Mouse (Mus musculus) liver, embryonic 11.5 days (tissue): ENCODE data around the gene Mroh2a. TPM values are rescaled to one million over a fixed set of nuclear protein-coding genes. Genes with fewer than 3 reads are reported as not detected.

Experiments
- ATAC-seq: fragments of 200-750 bp; cut with Nextera tagmentation; replicated peaks from 2 replicates; pipeline ENCODE4 v1.8.0; 2017; ENCODE audit warnings: moderate number of reproducible peaks, mild to moderate bottlenecking, moderate TSS enrichment, moderate library complexity; ENCODE audit not compliant: low FRiP score
- DNase-seq: peaks from one replicate; pipeline ENCODE4 v3.0.0-alpha.2; 2017; ENCODE audit warnings: low spot score
- H3K27ac ChIP-seq: fragments of 300-500 bp; sonication (generic); 2 replicates; pipeline ENCODE4 v1.5.1; 2014; ENCODE audit warnings: mild to moderate bottlenecking, low read depth, low read length, control low read depth
- H3K27me3 ChIP-seq: fragments of 300-500 bp; sonication (generic); replicated peaks from 2 replicates; pipeline ENCODE4 v1.6.1; 2014; ENCODE audit warnings: low read length, mixed read lengths; ENCODE audit not compliant: control insufficient read depth, insufficient read depth
- H3K36me3 ChIP-seq: fragments of 300-500 bp; sonication (generic); 2 replicates; pipeline ENCODE4 v1.6.1; 2014; ENCODE audit warnings: mild to moderate bottlenecking, low read length, moderate library complexity, mixed read lengths; ENCODE audit not compliant: control insufficient read depth, insufficient read depth
- H3K4me1 ChIP-seq: fragments of 300-500 bp; sonication (generic); replicated peaks from 2 replicates; pipeline ENCODE4 v1.6.1; 2014; ENCODE audit warnings: low read length, mixed read lengths; ENCODE audit not compliant: control insufficient read depth, insufficient read depth
- H3K4me2 ChIP-seq: fragments of 300-500 bp; sonication (generic); 2 replicates; pipeline ENCODE4 v1.6.1; 2014; ENCODE audit warnings: mild to moderate bottlenecking, control low read depth, moderate library complexity
- H3K4me3 ChIP-seq: fragments of 300-500 bp; sonication (generic); 2 replicates; pipeline ENCODE4 v1.5.1; 2014; ENCODE audit warnings: low read depth, low read length, control low read depth
- H3K9ac ChIP-seq: fragments of 300-500 bp; sonication (generic); 2 replicates; pipeline ENCODE4 v1.6.1; 2014; ENCODE audit warnings: low read depth, low read length, control low read depth
- H3K9me3 ChIP-seq: fragments of 300-500 bp; sonication (generic); 2 replicates; pipeline ENCODE4 v1.6.1; 2016; ENCODE audit warnings: low read length, inconsistent platforms, mixed read lengths; ENCODE audit not compliant: control insufficient read depth
- WGBS: fragments of 180-500 bp; shearing (Covaris S2); extraction: QIAGEN DNeasy Blood & Tissue Kit; methylation state at CpG from one replicate; pipeline ENCODE4 v1.1.7; 2014; 5-methylcytosine and 5-hydroxymethylcytosine counted together
- polyA plus RNA-seq: library from polyadenylated mRNA; unstranded; fragments of >200 nt; fragmentation: Nextera tagmentation; extraction: Ambion mirVana; gene quantifications from 2 replicates; pipeline ENCODE4 v1.2.1, GENCODE M21; 2014

Mroh2a gene
- polyA plus RNA-seq, 1 experiment from 2014 or later = 1.5 TPM

DNA sequence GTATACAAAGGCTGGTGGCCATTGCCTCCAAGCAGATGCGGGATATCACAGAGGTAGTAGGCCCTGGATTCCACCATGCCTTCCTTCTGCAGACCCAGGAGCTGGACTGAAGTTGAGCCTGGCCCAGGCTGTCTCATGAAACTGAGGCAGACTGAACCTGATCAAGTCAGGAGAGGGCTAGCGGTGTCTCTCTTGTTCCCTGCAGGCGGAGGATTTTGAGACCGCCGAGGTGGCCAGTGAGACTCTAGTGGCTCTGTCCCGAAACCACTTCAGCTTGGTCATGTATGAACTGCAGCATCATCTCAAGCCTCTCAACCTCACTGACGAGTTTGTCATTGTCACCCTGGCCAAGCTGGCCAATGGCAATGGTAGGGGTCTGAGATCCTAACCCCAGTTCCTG lies 3.6 kb downstream of the Mroh2a start:
- Histone ChIP-seq H3K4me2 (no peak overlapping the region), H3K9me3 (peaks cover 95% of the 10 kb centered on the region), H3K9ac (no peak overlapping the region), H3K4me3 (no peak overlapping the region), H3K27ac (no peak overlapping the region), H3K27me3 (no peaks in the 10 kb centered on the region), H3K4me1 (no peaks in the 10 kb centered on the region), H3K36me3 (no peaks in the 10 kb centered on the region)
- no peak for DNase-seq
- 68% methylated on average over 7 of the region's 7 CpGs for WGBS
- ATAC-seq = no peak

DNA sequence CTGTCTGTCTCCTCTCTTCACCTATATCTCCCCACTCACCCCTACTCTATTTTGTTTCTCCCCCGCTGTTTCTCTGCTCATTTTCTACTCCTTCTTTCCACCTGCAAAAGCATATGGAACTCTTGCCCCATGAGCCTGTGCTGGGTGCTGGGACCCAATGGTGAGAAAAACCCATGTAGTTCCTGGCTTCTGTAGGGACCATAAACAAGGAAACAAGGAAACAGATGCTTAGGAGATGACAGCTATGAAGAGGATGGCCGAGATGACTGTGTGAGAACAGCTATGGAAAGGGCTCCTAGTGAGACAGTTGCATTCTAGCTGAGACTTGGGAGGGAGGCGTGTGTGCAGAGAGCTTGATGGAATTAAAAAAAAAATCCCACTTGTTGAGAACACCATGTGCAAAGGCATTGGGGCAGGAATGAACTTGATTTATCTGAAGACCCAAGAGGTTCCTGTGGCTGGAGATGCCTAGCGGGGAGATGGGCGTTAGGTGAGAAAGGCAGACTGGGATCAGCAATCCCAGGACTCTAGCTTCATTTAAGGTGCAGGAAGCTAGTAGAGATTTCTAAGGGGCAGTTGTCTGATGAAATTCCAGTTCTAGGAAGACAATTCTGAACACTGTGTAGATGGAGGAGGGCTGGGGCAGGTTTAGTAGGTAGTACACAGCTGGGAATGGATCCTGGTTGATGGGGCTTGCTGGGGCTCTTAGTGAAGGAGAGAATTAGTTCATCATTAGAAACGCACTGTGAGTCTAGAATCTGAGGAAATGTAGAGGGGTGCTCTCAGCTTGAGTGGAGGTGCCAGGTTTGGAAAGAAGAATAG lies 4.4 kb downstream of the Mroh2a start:
- Histone ChIP-seq H3K4me1 (no peaks in the 10 kb centered on the region), H3K36me3 (no peaks in the 10 kb centered on the region), H3K27me3 (no peaks in the 10 kb centered on the region), H3K9me3 (peaks cover 95% of the 10 kb centered on the region), H3K9ac (no peak overlapping the region), H3K27ac (no peak overlapping the region), H3K4me3 (no peak overlapping the region), H3K4me2 (no peak overlapping the region)
- no peak for DNase-seq
- WGBS = 67% methylated on average over 6 of the region's 6 CpGs
- no peak for ATAC-seq

DNA sequence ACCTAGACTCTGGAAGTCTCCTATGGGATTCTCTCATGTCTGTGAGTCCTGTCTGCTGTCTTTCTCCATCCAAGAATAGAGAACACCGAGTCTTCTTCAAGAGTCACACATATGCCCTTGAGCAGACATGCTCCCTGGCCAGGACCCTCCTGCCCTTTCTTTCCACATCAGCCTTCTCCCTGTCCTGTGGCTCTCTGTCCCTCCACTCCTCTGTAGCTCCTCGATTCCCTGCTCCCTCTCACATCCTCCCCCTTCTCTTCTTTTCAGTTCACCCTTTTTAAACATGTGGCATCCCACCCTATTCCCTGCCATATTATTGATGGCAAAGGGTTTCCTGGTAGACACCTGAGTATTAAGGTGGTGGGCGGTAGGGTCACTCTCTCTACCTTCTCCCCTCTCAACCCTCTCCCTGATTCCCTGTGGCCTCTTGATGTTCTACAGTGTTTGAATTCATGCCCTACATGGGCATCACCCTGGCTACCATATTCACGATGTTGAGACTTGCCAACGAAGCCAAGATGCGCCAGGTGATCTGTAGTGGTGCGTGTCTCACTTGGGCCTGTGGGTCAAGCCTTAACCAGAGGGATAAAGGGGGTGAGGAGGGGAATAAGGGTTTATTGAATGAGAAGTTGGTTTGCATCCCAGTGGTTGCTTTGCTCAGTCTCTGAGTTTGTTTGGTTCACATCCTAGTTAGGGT lies 5.2 kb downstream of the Mroh2a start:
- H3K4me1 ChIP-seq = no peaks in the 10 kb centered on the region
- no peak overlapping the region for H3K27ac ChIP-seq
- H3K4me3 ChIP-seq = no peak overlapping the region
- ATAC-seq = no peak
- no peak overlapping the region for H3K4me2 ChIP-seq
- no peak overlapping the region for H3K9ac ChIP-seq
- no peaks in the 10 kb centered on the region for H3K36me3 ChIP-seq
- WGBS = 61% methylated on average over 7 of the region's 7 CpGs
- no peaks in the 10 kb centered on the region for H3K27me3 ChIP-seq
- DNase-seq = no peak
- H3K9me3 ChIP-seq = peaks cover 92% of the 10 kb centered on the region

DNA sequence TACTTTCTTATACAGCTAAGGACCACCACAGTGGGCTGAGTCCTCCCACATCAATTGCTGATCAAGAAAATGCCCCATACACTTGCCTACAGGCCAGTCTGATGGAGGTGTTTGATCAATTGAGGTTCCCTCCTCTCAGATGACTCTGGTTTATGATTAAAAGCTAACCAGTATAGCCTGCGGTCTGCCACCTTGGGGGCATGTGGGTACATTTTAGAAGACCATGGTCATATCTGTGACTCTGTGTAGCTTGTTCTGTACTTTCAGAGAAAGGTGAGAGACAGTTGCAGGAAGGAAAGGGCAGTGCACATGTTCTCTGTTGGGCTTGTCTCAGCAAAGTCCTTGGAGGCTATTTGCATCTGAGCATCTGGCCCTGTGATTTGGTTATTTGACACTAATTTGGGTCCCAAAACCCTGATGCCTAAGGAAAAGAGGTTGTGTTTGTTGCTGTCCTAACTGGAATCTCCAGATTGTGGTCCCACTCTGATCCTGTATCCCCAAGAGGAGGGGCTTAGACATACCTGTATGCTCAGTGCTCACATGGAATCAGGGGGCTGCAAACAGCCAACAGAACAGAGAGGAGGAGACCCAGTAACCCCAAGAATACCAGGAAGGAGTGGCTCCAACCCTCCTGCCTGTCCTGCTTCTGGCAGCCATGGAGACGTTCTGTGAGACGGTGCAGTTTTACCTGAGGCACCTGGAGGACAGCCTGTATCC lies 6.0 kb downstream of the Mroh2a start:
- H3K36me3 ChIP-seq = no peaks in the 10 kb centered on the region
- H3K4me1 ChIP-seq = no peaks in the 10 kb centered on the region
- no peak overlapping the region for H3K27ac ChIP-seq
- H3K9ac ChIP-seq = no peak overlapping the region
- H3K9me3 ChIP-seq = peaks cover 94% of the 10 kb centered on the region
- H3K27me3 ChIP-seq = no peaks in the 10 kb centered on the region
- 48% methylated on average over 3 of the region's 3 CpGs for WGBS
- H3K4me2 ChIP-seq = no peak overlapping the region
- no peak for DNase-seq
- ATAC-seq = no peak
- H3K4me3 ChIP-seq = no peak overlapping the region

DNA sequence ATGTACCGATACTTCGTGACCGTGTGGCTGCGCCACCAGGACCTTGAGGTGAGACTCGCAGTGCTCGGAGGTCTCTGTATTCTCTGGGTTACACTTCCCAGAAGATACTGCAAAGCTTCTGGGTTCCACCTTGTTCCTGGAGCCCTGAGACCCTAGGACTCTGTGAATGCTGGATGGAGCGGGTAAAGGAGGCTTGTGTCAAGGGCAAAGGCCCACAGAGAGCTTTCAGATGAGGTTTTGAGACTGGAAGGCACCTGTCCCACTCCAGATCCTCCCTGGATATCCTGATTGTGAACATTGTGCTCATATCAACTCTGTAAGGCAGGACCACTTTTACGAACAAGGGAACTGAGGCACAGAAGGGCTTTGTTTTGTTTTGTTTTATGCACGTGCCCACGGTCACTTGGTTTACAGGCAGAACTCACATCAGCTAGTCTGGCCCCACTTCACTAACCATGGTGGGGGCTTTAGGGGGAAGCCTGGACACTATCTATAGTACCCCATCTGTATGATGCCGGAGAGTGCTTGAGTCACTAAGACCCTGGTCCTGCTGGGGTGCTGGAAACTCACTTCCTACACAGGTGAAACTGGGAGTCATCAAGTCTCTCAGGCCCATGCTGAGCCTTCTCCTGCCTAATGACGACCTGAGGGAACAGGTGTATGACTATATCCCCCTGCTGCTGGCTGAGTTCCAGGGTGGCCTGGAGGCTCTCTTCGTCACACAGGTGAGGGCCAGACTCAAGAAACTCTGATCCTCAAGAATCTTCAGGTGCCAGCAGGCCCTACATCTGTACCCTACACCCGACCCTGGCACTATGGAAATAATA lies 6.8 kb downstream of the Mroh2a start:
- Histone ChIP-seq H3K4me1 (no peaks in the 10 kb centered on the region), H3K9me3 (peaks cover 94% of the 10 kb centered on the region), H3K36me3 (no peaks in the 10 kb centered on the region), H3K4me3 (no peak overlapping the region), H3K9ac (no peak overlapping the region), H3K27ac (no peak overlapping the region), H3K4me2 (no peak overlapping the region), H3K27me3 (no peaks in the 10 kb centered on the region)
- WGBS = 65% methylated on average over 14 of the region's 14 CpGs
- DNase-seq = no peak
- no peak for ATAC-seq

DNA sequence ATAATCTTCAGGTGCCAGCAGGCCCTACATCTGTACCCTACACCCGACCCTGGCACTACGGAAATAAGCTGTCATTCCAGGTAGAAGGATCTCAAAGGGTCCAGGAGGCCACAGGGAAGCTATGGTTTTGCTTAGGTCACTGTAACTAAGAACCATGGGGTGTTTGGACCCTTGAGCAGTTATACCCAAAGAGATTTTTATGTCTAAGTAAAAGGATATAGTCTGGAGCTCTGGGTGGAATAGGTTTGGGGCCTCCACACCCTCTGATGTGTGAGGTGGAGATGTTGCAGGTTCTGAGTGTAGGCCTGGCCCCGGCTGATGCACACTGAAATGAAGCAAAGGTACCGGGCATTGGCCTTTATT lies 7.4 kb downstream of the Mroh2a start:
- H3K4me1 ChIP-seq = no peaks in the 10 kb centered on the region
- H3K36me3 ChIP-seq = no peaks in the 10 kb centered on the region
- no peak overlapping the region for H3K4me3 ChIP-seq
- no peaks in the 10 kb centered on the region for H3K27me3 ChIP-seq
- DNase-seq = no peak
- H3K9ac ChIP-seq = no peak overlapping the region
- no peak for ATAC-seq
- H3K4me2 ChIP-seq = no peak overlapping the region
- WGBS = 60% methylated on average over 4 of the region's 4 CpGs
- peaks cover 94% of the 10 kb centered on the region for H3K9me3 ChIP-seq
- no peak overlapping the region for H3K27ac ChIP-seq

DNA sequence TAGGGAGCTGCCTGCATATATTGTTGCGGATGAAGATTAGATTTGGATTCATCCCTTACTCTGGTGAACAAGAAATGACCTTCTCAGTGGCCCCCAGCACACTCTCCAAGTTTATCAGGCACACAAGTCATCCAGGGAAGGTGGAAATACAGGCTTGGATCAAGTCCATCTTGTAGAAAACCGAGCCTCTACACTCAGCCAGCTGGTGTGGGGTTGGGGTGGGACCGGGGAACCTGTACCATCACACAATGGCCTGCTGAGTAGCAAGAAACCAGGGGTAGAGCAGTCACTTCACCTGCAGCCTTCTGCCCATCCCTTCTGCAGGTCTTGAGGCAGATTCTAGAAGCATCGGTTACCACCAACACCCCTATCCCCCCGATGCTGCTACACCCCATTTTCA lies 7.9 kb downstream of the Mroh2a start:
- DNase-seq (no peak), ATAC-seq (no peak)
- H3K4me2 ChIP-seq = no peak overlapping the region
- H3K27ac ChIP-seq = no peak overlapping the region
- H3K9ac ChIP-seq = no peak overlapping the region
- 39% methylated on average over 5 of the region's 5 CpGs for WGBS
- no peaks in the 10 kb centered on the region for H3K27me3 ChIP-seq
- no peaks in the 10 kb centered on the region for H3K36me3 ChIP-seq
- H3K4me1 ChIP-seq = no peaks in the 10 kb centered on the region
- H3K4me3 ChIP-seq = no peak overlapping the region
- peaks cover 94% of the 10 kb centered on the region for H3K9me3 ChIP-seq
